Mouse (Mus musculus) hindbrain, embryonic 12.5 days (tissue): Measurements from ENCODE around the gene Kxd1. TPM values are rescaled to one million over a fixed set of nuclear protein-coding genes. Genes with fewer than 3 reads are reported as not detected.

Experiments
- polyA plus RNA-seq: library from polyadenylated mRNA; unstranded; fragments of >200 nt; fragmentation: Nextera tagmentation; extraction: Ambion mirVana; gene quantifications from 2 replicates; pipeline ENCODE4 v1.2.1, GENCODE M21; 2016

Kxd1 gene
- polyA plus RNA-seq, 1 experiment from 2014 or later = 48.5 TPM

Other genes with a start within 250 kb of the Kxd1 start
- gene Homer3, start 245.1 kb downstream of the Kxd1 start, polyA plus RNA-seq = 80.7 and 81.1 TPM in 2 replicates
- 49.9 and 50.8 TPM in 2 replicates for gene Ddx49, start 225.5 kb downstream of the Kxd1 start, polyA plus RNA-seq
- 216 and 260 TPM in 2 replicates for gene Cope, start 225.4 kb downstream of the Kxd1 start, polyA plus RNA-seq
- 16.3 and 17.8 TPM in 2 replicates for gene Cers1, start 212.2 kb downstream of the Kxd1 start, polyA plus RNA-seq
- 2.2 and 4.4 TPM in 2 replicates for gene Gdf1, start 198.1 kb downstream of the Kxd1 start, polyA plus RNA-seq
- 34.2 and 34.3 TPM in 2 replicates for gene Upf1, start 174.7 kb downstream of the Kxd1 start, polyA plus RNA-seq
- gene Comp, start 154.4 kb downstream of the Kxd1 start, polyA plus RNA-seq = 1.2 and 3.0 TPM in 2 replicates
- gene Crtc1, start 88.4 kb downstream of the Kxd1 start, polyA plus RNA-seq = 24.6 and 27.1 TPM in 2 replicates
- gene Klhl26, start 51.0 kb downstream of the Kxd1 start, polyA plus RNA-seq = 22.2 and 23.9 TPM in 2 replicates
- gene Tmem59l, start 40.6 kb downstream of the Kxd1 start, polyA plus RNA-seq = 27.0 and 29.2 TPM in 2 replicates
- gene Crlf1, start 34.8 kb downstream of the Kxd1 start, polyA plus RNA-seq = 3.3 and 4.2 TPM in 2 replicates
- gene Rex1bd, start 21.2 kb downstream of the Kxd1 start, polyA plus RNA-seq = 118 TPM in 2 replicates
- 633 and 755 TPM in 2 replicates for gene Uba52, start 17.2 kb downstream of the Kxd1 start, polyA plus RNA-seq
- 313 and 334 TPM in 2 replicates for gene Fkbp8, start 232 bp downstream of the Kxd1 start, polyA plus RNA-seq
- gene Ell, start 11.5 kb upstream of the Kxd1 start, polyA plus RNA-seq = 19.0 and 19.4 TPM in 2 replicates
- gene Isyna1, start 66.4 kb upstream of the Kxd1 start, polyA plus RNA-seq = 128 and 138 TPM in 2 replicates
- 141 and 143 TPM in 2 replicates for gene Ssbp4, start 80.9 kb upstream of the Kxd1 start, polyA plus RNA-seq
- gene Lrrc25, start 88.2 kb upstream of the Kxd1 start, polyA plus RNA-seq = 0.79 and 1.1 TPM in 2 replicates
- 0.15 and 0.17 TPM in 2 replicates for gene Gdf15, start 104.5 kb upstream of the Kxd1 start, polyA plus RNA-seq
- gene Pgpep1, start 132.4 kb upstream of the Kxd1 start, polyA plus RNA-seq = 101 and 125 TPM in 2 replicates
- 227 and 231 TPM in 2 replicates for gene Lsm4, start 145.3 kb upstream of the Kxd1 start, polyA plus RNA-seq
- gene Jund, start 171.0 kb upstream of the Kxd1 start, polyA plus RNA-seq = 186 and 217 TPM in 2 replicates
- gene Iqcn, start 175.5 kb upstream of the Kxd1 start, polyA plus RNA-seq = 0.05 TPM in 1 of 2 replicates, not detected in the other
- gene Gm3336, start 190.6 kb upstream of the Kxd1 start, polyA plus RNA-seq = not detected in 2 replicates
- gene Pde4c, start 195.8 kb upstream of the Kxd1 start, polyA plus RNA-seq = 0.26 and 0.39 TPM in 2 replicates
- gene Rab3a, start 226.7 kb upstream of the Kxd1 start, polyA plus RNA-seq = 126 and 134 TPM in 2 replicates
- gene Mpv17l2, start 233.0 kb upstream of the Kxd1 start, polyA plus RNA-seq = 38.2 and 38.3 TPM in 2 replicates
- 84.5 and 85.5 TPM in 2 replicates for gene Pik3r2, start 248.8 kb upstream of the Kxd1 start, polyA plus RNA-seq